Mouse (Mus musculus) brain, adult 2 months (tissue): ENCODE results near the gene Ric8a.

ENCODE experiments used
- DNase-seq: peaks from one replicate; pipeline ENCODE4 v3.0.0; 2011; ENCODE audit warnings: low read depth, low spot score

The Ric8a gene

GRCm38 (mm10) chr7:140856785-140857549 is at the start of gene Ric8a:
Gene Ric8a, plus strand, starts transcription at chr7:140856957.
- peak; percentile 95 for DNase-seq

- DNase-seq = no peak
Observed at GRCm38 (mm10) chr7:140810496-140810895, 46.3 kb upstream of the Ric8a start.

GRCm38 (mm10) chr7:140811714-140812113 is 45.0 kb upstream of the Ric8a start:
- DNase-seq = no peak

- DNase-seq = no peak
Observed at GRCm38 (mm10) chr7:140812850-140813249, 43.9 kb upstream of the Ric8a start.

GRCm38 (mm10) chr7:140820173-140820572 is 36.6 kb upstream of the Ric8a start:
- DNase-seq = no peak

- no peak for DNase-seq
Observed at GRCm38 (mm10) chr7:140821305-140821652, 35.5 kb upstream of the Ric8a start.

- DNase-seq = peak; percentile 93
Observed at GRCm38 (mm10) chr7:140821653-140822329, 35.0 kb upstream of the Ric8a start, which contains the start of gene Zfp941. Gene Zfp941, minus strand, starts transcription at chr7:140822178.

GRCm38 (mm10) chr7:140822731-140823130 is 34.0 kb upstream of the Ric8a start:
- no peak for DNase-seq

- DNase-seq = peak; percentile 94
Observed at GRCm38 (mm10) chr7:140828171-140828881, 28.4 kb upstream of the Ric8a start.

GRCm38 (mm10) chr7:140831447-140831846 is 25.3 kb upstream of the Ric8a start:
- DNase-seq = no peak

GRCm38 (mm10) chr7:140833341-140833740 is 23.4 kb upstream of the Ric8a start:
- DNase-seq = no peak

GRCm38 (mm10) chr7:140834968-140835757 is 21.6 kb upstream of the Ric8a start, which contains the start of gene Urah:
Gene Urah, plus strand, starts transcription at chr7:140835018.
- DNase-seq = no peak

- DNase-seq = no peak
Observed at GRCm38 (mm10) chr7:140835758-140836087, 21.0 kb upstream of the Ric8a start.

- DNase-seq = peak; percentile 74
Observed at GRCm38 (mm10) chr7:140836243-140837115, 20.3 kb upstream of the Ric8a start.

- DNase-seq = no peak
Observed at GRCm38 (mm10) chr7:140839556-140839955, 17.2 kb upstream of the Ric8a start.

- peak; percentile 55 for DNase-seq
Observed at GRCm38 (mm10) chr7:140840750-140841735, 15.7 kb upstream of the Ric8a start.

GRCm38 (mm10) chr7:140843806-140844205 is 13.0 kb upstream of the Ric8a start:
- DNase-seq = no peak

- peak; percentile 93 for DNase-seq
Observed at GRCm38 (mm10) chr7:140844905-140845665, 11.7 kb upstream of the Ric8a start, which contains the start of gene Scgb1c1. Gene Scgb1c1, plus strand, starts transcription at chr7:140845547.

- no peak for DNase-seq
Observed at GRCm38 (mm10) chr7:140845683-140846082, 11.1 kb upstream of the Ric8a start.
